Mouse (Mus musculus) thymus, adult 18-20 months (tissue): Measurements from ENCODE around the gene Amotl1.
"Not testable (repeated sequence)": the region's sequence is repeated elsewhere in the genome, so short reads cannot be mapped to it uniquely, and the experiment has no call there.

Experiments used
- DNase-seq, 2 experiments: peaks; one replicate each; pipeline ENCODE4 v3.0.0; 2022; ENCODE audit warnings: mixed read lengths in 2 of 2

Amotl1 gene

GRCm38 (mm10) chr9:14644956-14645355, at the start of gene Amotl1:
Gene Amotl1, minus strand, starts transcription at chr9:14645056.
- DNase-seq, result no peak

- no peak for DNase-seq
Observed at GRCm38 (mm10) chr9:14689376-14690108, 44.7 kb upstream of the Amotl1 start.

GRCm38 (mm10) chr9:14684363-14684762, 39.5 kb upstream of the Amotl1 start:
- no peak for DNase-seq

- DNase-seq, result no peak
Observed at GRCm38 (mm10) chr9:14682741-14683140, 37.9 kb upstream of the Amotl1 start.

GRCm38 (mm10) chr9:14680584-14680983, 35.7 kb upstream of the Amotl1 start:
- DNase-seq, result no peak

GRCm38 (mm10) chr9:14675707-14676691, 31.1 kb upstream of the Amotl1 start:
- no peak for DNase-seq

- no peak for DNase-seq
Observed at GRCm38 (mm10) chr9:14674506-14674905, 29.6 kb upstream of the Amotl1 start.

- DNase-seq, result no peak
Observed at GRCm38 (mm10) chr9:14673109-14673508, 28.3 kb upstream of the Amotl1 start.

GRCm38 (mm10) chr9:14671965-14672364, 27.1 kb upstream of the Amotl1 start:
- not testable (repeated sequence) for DNase-seq

GRCm38 (mm10) chr9:14668382-14668781, 23.5 kb upstream of the Amotl1 start:
- no peak for DNase-seq

- DNase-seq, result no peak
Observed at GRCm38 (mm10) chr9:14666071-14666470, 21.2 kb upstream of the Amotl1 start.

- DNase-seq, result no peak
Observed at GRCm38 (mm10) chr9:14663591-14663990, 18.7 kb upstream of the Amotl1 start.

GRCm38 (mm10) chr9:14662876-14663275, 18.0 kb upstream of the Amotl1 start:
- DNase-seq, result no peak

- no peak for DNase-seq
Observed at GRCm38 (mm10) chr9:14662138-14662537, 17.3 kb upstream of the Amotl1 start.

GRCm38 (mm10) chr9:14657926-14658325, 13.1 kb upstream of the Amotl1 start:
- DNase-seq, result no peak

GRCm38 (mm10) chr9:14654010-14654409, 9.2 kb upstream of the Amotl1 start:
- DNase-seq, result no peak

- DNase-seq, result no peak
Observed at GRCm38 (mm10) chr9:14652761-14653160, 7.9 kb upstream of the Amotl1 start.

GRCm38 (mm10) chr9:14647849-14648248, 3.0 kb upstream of the Amotl1 start:
- DNase-seq, result no peak

GRCm38 (mm10) chr9:14646641-14647040, 1.8 kb upstream of the Amotl1 start:
- no peak for DNase-seq

- no peak for DNase-seq
Observed at GRCm38 (mm10) chr9:14646061-14646460, 1.2 kb upstream of the Amotl1 start.

GRCm38 (mm10) chr9:14643328-14643727, 1.5 kb downstream of the Amotl1 start:
- no peak for DNase-seq

GRCm38 (mm10) chr9:14642251-14643021, 2.4 kb downstream of the Amotl1 start:
- DNase-seq, result no peak
